Mouse (Mus musculus) mature B cell (primary cell): ENCODE measurements around the gene Drosha.
"Not testable (repeated sequence)": the region's sequence is repeated elsewhere in the genome, so short reads cannot be mapped to it uniquely, and the experiment has no call there.

ENCODE experiments used
- in situ Hi-C: fragments of 300-500 bp; cut with MboI; formaldehyde crosslinking; loops from 2 replicates; pipeline ENCODE4 v1.14.3; 2019

Drosha gene

DNA sequence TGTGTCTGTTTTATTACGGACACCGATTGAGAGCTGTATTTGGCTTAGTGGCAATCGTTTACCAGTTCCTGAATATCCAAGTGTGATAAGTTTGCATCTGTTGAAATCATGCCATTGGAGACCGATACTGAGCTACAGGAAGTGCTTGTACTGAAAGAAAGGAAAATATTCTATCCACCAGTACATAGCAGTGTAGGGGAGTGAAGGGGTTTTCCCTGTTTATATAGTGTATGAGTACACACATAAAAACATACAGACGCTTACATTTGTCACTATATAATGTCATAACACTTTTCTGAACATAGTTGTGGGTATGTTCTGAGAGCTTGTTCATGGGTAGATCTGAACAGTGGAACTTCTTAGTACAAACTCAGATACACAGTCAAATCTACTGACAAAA, 106.9 kb downstream of the Drosha start:
- in situ Hi-C loops, result no loop called here

DNA sequence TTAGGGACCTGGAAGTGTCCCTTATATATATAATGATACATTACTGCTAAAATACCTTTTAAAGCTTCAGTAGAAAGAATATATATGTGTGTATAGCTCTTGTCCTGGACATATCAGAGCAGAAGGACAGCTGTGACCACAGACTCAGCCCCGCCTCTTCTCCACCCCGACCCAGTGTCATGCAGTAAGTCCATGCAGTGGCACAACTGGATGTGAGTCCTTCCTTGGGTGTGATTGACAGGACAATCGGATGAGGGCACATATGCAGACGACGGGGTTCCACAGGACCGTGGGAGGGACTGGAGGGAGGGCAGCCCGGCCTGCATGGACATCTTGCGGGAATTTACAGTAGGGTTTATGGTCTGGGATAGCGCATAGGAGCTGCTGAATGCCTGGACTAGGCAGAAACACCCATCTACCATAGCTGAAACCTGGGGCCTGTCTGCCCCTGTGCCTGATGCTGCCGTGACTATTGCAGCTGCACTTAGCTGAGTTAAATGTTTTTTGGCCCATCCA, 111.7 kb downstream of the Drosha start:
- in situ Hi-C loops, result no loop called here

DNA sequence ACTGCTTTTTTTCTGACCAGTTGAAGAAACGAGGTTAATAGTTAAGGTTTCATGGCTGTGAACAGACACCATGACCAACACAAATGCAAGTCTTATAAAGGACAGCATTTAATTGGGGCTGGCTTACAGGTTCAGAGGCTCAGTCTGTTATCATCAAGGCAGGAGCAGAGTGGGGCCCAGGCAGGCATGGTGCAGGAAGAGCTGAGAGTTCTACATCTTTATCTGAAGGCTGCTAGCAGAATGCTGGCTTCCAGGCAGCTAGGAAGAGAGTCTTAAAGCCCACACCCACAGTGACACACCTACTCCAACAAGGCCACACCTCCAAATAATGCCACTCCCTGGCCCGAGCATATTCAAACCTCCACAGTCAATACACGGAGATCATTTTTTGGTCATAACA, 112.7 kb downstream of the Drosha start:
- in situ Hi-C loops, result not testable (repeated sequence)

DNA sequence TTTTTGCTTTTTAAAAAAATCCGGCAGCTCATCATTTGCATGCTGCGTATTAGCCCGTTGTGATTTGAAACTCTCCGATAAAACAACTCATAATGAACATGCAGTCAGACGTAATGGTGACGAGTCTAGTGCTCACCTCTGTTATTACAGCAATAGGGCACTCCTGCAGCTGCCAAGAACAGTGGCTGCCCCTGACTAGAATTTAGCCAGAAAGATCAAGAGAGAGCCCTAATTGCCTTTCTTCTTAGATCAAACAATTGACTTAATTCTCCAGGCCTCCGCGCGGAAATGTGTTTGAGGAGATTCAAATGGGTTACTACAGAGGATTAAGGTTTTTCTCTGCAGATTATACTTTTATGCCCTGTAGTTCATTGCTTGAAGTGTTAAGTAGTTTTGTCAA, 116.5 kb downstream of the Drosha start:
- in situ Hi-C loops, result no loop called here

DNA sequence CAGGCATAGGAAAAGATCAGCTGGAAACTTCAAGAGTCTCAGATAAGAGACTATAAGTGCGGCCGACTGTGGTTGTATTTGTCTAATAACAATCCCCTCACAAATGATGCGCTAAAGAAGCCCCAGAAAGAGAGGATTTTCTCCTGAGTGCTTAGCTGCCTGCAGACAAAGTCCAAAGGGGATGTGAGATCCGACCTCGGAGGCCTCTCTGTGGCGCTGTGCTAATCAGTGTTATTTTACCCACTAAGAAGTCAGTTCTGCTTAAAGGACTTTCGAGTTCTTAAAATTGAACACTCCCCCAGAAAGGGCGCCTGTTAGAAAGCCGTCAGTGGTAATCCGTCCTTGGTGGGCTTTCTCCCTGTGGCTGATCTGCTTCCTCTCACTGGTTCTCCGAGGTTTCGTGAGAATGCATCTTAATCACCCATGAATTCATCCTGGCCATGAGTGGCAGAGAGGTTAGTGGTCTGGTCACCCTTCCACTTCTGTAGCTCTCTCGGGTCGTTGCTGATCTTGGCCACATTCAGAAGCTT, 117.1 kb downstream of the Drosha start:
- in situ Hi-C loops, result no loop called here

DNA sequence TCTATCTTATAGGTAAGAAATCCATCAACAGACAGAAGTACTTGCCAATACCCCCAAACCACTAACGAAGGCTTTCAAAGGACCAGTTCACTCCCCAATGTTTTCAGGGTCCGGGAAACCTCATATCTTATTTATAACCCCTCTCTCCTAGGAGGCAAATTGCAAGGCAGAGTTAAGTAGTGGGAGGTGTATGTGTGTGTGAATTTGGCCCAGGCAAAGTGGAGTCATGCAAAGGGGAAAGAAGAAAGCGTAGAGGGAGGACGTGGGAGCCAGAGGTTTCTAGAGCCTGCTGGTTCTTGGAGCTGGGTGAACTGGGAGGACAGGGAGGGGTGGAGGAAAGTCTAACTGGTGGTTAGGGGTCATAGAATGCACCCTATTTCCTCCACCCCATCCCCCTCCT, 117.8 kb downstream of the Drosha start:
- in situ Hi-C loops, result no loop called here

DNA sequence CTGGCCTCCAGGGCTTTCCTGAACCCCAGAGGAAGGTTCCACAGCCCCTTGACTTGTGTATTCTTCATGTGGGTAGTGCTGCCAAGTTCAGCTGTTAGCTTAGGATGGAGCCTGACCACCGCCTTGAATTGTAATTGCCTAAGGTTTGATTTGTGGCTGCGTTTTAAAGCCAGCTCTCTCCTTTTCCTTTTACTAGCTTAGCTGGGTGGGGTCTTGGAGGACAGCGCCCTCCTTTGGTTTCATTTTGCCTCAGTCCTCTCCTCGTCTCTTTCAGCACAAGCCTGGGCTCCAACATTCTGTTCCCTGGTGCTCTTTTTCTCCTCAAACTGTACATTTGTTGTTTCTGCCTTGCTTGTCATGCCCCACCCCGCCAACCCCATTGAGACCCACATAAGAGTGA, 133.4 kb downstream of the Drosha start:
- in situ Hi-C loops, result no loop called here

DNA sequence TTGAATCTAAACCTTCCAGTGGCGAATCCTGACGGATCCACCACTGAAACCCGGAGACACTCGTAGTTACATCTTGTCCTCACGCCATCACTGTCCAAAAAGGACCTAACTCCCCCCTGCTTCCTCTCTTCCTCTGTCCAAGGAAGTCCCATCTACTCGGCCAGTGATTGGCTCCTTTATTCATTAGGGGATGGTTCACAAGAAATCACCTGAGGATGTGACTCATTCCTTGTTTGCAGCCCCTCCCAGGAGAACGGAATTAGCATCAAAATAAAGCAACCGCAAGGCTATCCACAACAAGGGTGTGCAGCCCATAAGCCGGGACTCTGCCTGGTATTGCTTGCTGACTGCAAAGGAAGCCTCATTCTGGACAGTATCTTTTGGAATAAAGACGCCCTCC, 137.6 kb downstream of the Drosha start:
- in situ Hi-C loops, result no loop called here

DNA sequence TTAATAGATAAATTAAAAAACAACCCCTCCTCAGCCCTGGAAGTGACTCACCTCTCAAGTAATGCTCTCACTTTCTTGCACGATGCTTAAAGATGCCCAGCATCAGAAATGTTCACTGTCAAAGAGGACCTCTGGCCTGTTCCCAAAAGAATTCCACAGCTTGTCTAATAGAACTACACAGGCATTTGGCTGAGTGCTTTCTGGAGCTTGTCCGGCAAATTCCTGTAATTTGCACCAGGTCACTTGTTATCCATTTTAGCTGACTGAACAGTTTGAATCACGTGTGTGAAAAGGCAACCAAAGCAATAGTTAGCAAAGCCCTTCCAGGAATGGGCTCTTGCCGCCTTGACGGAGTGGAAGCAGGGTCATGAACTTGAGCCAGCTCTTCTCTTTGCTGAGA, 140.6 kb downstream of the Drosha start:
- in situ Hi-C loops, result no loop called here

DNA sequence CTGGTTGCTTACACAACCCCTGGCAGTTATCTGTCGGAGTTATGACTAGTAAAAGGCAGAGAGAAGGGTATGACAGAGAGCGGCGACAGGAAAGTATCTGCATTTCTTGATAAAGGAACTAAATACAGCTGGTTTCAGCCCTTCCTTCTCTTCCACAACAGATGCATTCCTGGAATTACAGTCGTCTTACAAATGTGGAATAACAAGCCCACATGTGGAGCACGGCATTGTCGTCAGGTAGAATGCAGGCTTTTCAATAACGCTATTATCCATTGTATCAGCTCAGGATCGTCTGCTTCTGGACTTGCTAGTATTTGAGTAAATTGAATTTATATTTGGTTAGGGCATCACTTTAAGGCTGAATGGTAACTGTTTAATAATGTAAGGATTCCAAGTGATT, 144.2 kb downstream of the Drosha start:
- in situ Hi-C loops, result no loop called here

DNA sequence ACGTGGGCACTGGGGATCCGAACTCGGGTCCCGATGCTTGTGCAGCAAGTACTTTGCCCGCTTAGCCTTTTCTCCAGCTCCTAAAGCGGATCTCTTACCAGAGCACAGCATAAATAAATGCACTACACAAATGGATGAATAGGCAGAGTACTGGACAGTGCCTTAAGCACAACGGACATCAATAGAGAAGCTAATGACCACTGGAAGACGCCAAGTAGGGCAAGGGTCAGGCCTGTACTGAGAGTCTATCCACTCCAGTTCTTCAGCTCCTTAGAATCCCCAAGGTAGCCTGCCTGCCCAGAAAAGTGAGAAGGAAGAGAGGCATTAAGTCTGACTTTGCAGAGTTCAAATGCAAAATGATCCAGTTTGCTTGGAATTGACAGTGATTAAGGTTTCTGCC, 147.8 kb downstream of the Drosha start:
- in situ Hi-C loops, result no loop called here
